Mouse (Mus musculus) 3T3-L1 (cell line): ENCODE measurements around the gene Slco3a1.
"Not testable (repeated sequence)": the region's sequence is repeated elsewhere in the genome, so short reads cannot be mapped to it uniquely, and the experiment has no call there.

ENCODE experiments used
- DNase-seq: peaks from one replicate; pipeline ENCODE4 v3.0.0-alpha.2; 2015; ENCODE audit warnings: low read depth, low spot score

Slco3a1 gene

DNA sequence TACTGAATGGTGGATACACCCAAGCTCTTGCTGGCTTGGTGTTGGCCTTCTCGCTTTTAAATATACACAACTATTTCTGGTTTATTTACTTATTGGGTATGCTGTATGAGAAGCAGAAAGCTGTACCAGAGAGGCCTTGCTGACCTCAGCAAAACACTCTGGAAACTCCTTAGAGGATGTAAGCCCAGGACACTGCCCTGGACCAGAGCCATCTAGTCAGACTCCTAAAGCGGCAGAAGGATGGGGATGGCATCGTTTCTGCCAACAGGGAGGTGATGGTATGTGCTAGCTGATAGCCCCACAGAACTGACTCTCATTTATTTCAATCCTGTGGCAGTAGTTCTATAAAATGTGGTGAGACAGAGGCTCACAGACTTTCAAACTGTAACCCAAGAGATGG lies 125.3 kb downstream of the Slco3a1 start:
- no peak for DNase-seq

DNA sequence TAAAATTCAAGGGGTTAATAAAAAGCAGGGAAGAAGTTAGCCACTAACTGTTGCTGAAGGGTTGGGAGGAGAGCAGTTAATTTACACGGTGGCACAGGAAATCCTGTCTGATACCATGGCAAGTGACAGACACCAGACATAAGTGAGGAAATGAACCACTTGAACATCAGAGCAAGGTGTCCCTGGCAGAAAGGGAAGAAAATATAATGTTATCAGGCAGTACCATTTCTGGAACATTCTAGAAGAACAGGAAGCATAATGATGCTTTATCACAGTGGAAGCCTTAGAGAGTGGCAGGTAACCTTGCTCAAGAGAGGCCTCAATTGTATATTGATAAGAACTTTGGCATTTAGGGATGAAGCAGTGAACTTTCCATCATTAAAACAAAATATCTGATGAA lies 127.4 kb downstream of the Slco3a1 start:
- no peak for DNase-seq

DNA sequence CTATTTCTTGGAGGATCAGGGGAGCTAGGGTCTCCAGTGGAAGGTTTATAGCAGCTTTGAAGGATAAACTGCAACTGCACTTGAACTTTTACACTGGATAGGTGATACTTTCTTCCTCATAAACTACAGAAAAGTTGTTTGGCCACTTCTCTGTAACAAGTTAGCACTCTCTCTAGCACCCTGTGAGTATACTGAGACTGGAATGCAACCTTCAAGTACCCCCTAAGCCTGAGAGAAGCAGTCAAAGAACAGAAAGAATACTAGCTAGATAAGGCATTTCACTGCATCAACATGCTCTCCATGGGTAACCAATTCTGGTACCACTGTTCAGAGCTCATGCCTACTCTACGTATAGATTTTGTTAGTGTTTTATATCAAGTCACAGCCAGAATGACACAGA lies 128.6 kb downstream of the Slco3a1 start:
- no peak for DNase-seq

DNA sequence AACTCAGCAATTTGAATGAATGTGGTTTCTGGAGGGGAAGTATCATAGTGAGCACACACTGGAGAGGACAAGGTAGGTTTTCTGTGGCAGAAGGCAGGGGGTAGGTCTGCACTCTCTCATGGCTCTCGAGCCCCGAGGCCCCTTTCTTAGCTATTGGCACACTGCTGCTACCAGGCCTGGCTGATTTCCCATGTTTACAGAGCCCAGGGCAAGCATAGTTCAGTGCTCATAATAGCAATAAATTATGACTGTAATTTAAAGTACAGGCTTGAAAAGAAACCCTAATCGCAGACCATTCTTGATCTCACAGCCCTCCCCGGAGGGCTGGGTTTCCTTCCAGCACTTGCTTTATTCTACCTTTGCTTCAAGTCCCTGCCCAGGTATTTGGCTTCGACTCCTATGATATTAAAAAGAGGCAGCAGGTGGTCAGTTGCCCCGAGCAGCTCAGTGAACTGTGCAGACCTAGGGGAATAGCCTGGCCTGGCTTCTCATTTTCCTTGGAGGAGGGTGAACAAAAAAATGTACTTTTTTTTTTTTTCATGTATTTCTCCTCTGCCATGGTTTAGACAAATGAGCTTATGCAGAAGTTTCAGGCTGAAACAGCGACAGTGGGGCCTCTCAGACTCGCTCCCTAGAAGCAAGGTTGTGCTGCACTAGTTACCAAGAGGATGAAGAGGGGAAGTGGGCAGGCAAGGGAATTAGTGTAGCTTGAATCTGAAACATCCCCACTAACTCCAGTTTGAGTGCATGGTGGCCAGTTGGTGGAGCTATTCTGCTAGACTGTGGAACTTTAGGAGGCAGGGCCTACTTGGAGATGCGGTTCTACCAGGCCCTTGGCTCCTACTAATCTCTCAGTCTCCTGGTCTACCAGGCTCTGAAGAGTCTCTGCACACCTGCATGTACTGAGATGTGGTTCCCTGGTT lies 130.4 kb downstream of the Slco3a1 start:
- peak; percentile 41 for DNase-seq

DNA sequence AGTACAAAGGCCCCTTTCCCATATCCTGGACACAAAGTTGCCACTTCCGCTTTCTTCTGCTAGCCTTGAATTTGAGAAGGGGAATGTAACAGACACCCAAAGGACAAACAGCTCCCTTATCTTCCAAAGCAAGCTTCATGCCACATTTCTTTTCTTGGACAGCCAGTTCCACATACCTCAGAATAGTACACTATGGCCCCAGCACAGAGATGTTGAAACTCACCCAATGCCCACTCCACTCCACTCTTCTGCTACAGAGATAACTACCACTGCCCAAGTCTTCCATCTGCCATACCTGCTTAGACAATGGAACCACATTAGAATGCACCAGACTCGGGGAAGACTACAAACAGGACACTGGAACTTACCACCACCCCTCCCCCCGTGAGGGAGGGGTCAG lies 131.3 kb downstream of the Slco3a1 start:
- DNase-seq: no peak

DNA sequence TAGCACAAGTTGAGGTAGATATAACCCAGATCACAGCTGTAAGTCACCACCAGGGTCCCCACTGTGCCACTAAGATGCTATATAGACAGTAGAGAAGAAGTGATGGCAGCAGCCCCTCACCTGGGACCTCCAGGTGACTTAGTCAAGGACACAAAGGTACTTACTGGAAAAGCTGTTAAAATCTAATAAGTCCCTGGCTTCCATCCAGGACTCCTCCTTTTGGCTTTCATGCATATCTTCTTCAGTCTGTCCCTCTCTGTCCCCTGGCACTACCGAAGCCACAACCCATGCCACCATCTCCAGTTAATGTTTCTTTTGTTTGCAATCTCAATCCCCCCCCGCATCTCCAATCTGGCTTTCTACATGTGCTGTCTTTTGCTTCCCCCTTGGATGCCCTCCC lies 131.8 kb downstream of the Slco3a1 start:
- no peak for DNase-seq

DNA sequence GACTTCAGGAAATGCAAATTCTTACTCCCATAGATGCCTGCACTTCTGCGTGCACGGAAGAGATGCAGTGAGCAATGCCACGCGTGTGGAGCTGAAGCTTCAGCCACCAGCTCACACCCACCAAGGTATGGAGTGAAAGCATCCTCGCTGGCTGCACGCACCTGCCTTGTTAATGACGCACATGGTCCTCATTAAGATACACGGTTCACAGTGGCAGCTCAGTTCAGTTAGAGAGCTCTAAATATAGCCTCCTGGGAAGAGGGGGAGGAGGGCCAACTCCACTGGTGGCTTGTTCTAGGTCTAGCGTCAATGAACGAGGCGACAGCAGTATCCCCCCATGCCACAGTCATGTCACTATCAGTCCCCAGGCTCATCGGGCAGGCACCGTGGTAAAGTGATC lies 132.6 kb downstream of the Slco3a1 start:
- DNase-seq: no peak

DNA sequence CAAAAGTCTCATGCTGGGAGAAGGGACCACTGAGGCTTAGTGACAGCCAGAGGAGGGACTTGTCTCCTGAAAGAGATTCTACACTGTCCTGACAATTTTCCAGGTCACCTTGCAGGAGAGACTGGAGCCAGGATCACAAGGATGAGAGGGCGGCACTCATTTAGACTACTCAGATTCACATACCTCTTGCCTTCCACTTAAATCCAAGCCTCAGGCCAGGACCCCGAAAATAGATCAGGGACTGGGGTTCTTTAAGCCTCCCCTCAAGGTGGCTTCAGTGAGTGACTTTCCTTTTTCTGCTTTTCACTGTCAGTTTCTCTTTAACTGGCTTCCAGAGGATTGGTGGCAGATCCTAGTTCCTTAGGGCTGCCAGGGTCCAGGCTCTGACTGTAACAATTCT lies 133.0 kb downstream of the Slco3a1 start:
- no peak for DNase-seq

DNA sequence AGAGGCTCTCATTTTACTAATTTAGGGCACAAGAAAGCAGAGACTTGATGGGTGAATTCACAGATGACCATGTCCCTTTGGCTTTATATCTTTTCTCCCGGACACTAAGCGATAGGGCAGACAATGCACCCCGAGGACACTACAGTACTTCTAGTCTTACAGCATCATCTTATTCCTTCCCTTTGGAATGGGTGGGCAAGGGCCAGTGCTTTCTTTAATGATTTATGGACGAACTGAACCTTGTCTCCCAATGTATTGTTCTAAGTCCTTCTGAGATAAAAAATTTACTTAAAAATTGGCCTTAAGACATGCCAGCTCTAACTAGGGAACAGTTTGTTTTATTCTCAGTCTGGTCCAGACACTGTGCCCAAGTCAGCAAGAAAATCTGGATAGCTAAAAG lies 134.9 kb downstream of the Slco3a1 start:
- no peak for DNase-seq

DNA sequence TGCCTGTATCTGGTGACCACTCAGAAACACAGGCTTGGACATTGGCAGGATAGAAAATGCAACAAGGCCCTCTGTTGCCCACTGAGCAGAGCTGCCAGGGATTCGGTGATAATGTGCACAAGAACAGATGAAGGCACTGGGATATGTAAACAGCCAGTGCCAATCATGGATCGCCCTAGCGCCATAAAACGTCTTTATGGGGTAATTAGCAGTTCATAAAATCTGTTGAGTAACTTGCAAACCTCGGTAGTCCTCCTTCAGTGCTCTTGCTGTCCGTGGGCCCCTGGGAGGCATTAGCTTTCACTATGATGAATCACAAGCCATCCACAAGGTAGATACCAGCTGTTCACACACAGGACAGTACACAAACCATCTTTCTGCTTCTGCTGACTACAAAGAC lies 137.6 kb downstream of the Slco3a1 start:
- DNase-seq: no peak

DNA sequence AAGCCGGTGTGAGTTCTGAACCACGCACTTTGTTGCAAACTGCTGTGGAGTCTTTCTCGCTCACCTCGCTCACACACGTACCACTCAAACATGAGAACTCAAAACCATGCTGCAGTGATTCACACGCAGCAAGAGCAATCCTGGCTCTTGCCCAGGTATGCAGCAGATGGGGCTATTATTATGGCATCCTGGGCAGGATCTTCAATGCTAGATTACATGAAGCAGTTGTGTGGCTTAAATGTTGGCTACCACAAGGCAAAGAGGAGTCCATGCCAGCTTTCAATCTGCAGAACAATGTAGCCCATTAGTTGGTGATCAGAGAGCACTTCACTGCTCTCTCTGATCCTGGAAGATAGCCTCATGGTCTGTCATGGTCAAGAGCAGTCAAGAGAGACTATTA lies 139.3 kb downstream of the Slco3a1 start:
- no peak for DNase-seq

DNA sequence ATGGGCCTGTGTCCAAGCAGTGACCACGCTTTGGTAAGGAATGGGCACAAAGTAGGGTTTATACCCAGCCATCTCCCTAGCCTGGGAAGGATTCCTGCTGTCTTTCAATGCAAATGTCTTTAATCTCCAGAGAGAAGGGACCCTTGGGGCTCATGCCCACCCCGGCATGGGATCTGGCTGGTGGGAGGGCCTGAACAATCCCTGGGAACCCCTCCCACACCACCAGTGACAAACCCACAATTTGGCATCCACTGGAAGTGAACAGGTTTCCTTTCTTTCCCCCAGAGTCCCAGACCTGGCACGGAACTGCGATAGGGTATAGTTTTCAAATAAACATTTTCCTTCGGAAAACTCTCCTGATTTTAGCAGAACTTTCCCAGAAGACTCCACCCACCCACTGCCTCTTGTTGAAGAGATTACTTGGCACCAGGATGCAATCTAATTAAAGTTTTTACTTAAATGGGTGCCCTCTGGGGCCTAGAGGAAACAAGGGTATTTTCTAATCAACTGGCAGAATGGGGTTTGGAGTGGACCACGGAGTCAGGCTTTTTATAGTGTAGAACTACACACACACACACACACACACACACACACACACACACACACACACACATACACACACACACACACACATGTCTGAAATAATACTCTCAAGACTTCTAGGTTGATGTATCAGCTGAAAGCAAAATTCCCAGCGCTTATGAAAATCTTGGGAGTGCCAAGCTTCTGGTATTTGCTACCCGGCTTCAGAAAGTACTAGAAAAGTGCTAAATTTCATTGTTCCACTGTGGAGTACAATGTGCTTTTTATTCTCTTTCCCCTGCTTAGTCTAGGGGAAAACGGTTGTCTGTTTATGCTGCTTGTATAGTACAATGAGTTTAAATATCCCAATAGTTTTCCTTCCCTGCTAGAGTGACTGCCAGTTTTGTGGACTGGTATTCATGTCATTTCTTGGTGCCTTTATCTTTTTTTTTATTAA lies 140.6 kb downstream of the Slco3a1 start:
- no peak for DNase-seq

DNA sequence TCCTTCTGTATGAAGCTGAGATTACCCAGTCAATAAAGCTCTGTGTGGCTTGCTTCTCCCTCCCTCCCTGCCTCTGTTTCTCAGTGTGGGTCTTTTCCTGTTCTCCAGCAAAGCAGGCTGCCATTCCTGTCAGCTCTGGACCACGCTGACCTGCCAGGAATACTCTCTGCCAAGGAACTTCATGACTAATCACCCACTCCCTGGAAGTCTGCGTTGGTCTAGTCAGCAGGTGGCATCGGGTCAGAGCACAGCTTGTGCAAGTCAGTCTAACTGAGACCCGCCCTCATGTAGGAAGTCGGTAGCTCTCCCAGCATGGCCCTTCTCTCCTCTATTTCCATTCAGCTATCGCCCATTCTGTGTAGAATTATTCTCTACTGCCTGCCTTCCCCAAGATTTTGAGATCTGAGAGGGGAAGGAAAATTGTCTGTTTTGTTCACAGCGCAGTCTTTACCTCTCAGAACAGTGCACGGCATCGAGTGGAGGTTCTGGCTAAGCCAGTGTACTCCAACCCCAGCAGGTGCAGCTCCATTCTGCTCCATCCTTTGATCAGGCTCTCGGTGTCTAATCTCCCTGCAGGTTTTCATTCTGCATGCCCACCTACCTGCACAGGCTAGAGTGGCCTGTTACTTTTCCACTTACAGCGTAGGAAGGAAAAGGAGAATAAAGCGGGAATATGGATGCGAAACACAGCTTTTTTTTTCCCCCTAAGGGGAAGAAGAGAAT lies 145.8 kb downstream of the Slco3a1 start:
- DNase-seq: peak; percentile 84

DNA sequence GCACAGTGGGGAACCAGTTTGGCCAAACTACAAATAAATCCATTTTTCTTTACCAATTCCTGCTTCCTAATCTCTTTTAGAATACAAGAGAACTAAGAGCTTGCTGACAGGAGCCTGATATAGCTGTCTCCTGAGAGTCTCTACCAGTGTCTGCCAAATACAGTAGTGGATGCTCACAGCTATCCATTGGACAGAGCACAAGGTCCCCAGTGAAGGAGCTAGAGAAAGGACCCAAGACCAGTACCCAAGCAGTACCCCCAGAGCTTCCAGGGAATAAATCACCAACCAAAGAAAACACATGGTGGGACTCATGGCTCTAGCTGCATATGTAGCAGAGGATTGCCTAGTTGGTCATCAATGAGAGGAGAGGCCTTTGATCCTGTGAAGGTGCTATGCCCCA lies 146.7 kb downstream of the Slco3a1 start:
- not testable (repeated sequence) for DNase-seq

DNA sequence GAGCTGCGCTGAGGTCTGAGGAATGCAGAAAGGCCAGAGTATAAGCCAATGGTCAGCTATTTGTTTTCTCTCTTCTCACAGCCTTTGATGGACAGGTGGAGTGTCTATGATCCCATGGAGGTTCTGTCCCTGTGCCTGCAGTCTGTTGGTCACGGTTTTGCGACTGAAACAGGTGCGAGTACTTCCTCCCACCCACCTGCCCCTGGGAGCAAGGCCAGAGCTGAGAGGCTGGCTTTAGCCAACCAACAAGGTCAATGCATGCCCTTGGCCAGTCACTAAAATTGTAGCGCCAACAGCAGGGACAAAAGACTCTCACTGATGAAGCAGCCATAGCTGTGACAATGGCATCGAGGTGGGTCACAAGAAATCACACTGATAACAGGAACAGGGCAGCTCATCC lies 154.9 kb downstream of the Slco3a1 start:
- no peak for DNase-seq

DNA sequence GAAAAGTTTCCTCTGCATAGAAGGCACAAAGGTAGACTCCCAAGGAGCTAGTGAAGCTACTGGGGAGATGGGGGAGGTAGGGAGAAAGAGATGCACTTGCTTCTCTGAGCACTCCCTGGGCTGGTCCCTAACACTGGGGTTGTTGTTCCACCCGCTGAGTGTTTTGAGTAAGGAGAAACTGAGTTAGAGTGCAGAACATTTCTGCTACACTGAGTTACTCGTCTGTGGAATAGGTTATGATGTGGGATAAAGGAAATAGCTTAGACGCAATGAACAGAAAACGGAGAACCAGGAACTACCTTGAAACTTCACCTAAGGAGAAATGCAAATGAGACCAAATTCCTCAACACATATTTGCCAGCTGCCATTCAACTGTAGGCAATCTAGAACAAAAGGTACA lies 155.4 kb downstream of the Slco3a1 start:
- DNase-seq: no peak

DNA sequence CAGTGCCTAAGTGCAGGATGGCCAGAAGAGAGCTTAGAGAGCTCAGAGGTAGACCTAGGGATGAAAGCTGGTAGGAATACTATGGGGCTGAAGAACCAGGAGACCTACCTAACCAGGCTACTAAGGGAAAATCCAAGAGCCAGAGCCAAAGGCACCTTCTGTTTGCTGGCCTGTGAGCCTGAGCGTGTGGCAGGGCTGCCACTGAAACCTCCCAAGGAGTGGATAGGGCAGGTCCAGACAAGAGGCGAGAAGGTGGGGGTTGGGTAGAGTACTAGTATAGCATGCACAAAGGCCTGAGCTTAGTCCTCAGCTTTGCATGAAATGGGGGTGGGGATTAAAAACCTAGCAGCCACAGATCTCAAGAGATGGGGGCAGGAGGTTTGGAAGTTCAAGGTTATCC lies 156.3 kb downstream of the Slco3a1 start:
- no peak for DNase-seq

DNA sequence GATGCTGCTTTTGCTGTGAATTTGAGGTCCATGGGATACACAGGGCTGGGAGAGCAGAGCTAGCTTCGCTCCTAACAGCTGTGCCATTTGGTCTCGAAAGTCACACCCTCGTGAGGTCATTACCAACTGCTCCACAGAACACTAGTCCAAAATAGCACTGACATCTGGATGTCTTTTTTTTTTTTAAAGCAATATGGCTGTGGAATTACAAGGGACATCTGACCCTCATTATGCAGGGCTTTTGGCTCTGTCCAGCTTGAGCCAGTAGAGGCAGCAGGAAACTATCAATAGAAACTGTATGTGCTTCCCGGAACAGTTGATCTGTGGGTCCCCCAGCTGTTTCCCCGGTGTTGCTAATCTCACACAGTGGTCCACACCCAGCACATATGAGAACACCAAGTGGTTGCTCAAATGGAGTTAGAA lies 163.1 kb downstream of the Slco3a1 start:
- DNase-seq: no peak

DNA sequence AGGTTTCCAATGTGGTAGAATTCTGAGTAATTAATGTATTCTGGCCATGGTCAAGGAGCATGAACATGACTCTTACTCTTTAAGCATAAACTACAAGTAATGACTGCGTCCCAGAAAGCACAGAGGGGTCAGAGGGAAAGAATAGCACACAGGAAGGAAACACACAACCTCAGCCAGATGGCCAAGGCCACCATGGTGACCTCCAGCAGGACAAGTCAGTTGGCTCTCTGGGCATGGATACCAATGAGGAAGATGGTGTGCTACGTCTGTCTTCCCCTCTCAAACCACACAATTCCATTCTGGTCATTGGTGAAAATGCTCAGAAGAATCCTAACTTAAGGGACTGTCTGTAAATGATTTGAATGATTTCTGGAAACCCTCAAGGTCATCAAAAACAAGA lies 165.0 kb downstream of the Slco3a1 start:
- no peak for DNase-seq

DNA sequence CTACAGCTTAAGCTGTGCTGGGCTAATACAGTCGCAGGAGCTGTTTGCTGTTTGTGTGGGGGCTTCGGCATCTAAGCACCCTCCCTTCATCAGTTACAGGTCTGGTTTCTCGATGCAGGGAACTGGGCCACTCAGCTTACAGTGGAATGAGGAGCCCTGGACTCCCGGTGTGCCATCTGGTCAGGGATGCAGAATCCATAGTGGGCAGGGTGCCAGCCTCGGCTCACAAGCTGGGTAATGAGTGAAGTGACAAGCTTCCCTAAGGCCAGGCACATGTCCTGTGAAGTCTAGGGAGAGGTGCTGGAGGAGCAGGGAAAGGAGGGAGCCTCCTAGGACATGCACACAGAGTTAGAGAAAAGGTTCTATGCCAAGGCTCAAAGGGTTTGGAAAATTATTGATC lies 168.3 kb downstream of the Slco3a1 start:
- DNase-seq: no peak

DNA sequence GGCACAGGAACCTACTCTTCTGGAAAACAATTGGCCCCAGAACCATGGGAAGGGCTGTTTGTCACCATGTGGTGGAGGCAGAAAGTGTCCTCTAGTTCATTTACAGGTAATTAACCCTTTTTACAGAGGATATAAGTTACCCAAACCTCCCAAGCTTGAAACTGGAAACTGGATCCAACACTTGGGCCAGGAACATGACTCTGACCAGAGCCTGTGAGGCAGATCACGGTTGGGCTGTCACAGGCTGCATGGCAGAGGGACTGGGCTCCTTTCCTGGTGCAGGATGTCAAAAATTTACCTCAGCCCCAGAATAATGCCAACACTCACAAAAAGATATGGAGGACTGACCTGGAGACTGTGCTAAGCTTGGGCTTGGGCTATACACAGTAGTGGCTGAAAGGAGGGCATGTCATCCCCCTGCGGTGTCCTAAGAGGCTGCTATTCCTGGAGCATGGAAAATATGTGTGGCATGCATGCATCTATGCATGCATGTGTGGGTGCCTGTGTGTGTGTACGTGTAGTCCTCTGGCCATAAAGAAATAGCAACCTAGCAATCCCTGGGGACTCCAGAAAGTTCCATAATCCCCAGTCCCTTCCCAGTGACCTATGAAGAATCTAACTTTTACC lies 171.4 kb downstream of the Slco3a1 start:
- DNase-seq: no peak
